Mouse (Mus musculus) forebrain, embryonic 15.5 days (tissue): ENCODE data around the gene Manba. TPM values are rescaled to one million over a fixed set of nuclear protein-coding genes. Genes with fewer than 3 reads are reported as not detected.

Experiments
- ATAC-seq: fragments of 200-750 bp; cut with Nextera tagmentation; replicated peaks from 2 replicates; pipeline ENCODE4 v1.8.0; 2017; ENCODE audit warnings: mild to moderate bottlenecking, moderate TSS enrichment, moderate library complexity
- H3K27ac ChIP-seq: fragments of 300-500 bp; sonication (generic); replicated peaks from 2 replicates; pipeline ENCODE4 v1.5.1; 2015; ENCODE audit warnings: mild to moderate bottlenecking, inconsistent platforms
- H3K27me3 ChIP-seq: fragments of 300-500 bp; sonication (generic); 2 replicates; pipeline ENCODE4 v1.6.1; 2015; ENCODE audit warnings: inconsistent platforms
- H3K36me3 ChIP-seq: fragments of 300-500 bp; sonication (generic); 2 replicates; pipeline ENCODE4 v1.6.1; 2015; ENCODE audit warnings: mild to moderate bottlenecking, inconsistent platforms
- H3K4me1 ChIP-seq: fragments of 300-500 bp; sonication (generic); 2 replicates; pipeline ENCODE4 v1.6.1; 2015; ENCODE audit warnings: inconsistent platforms
- H3K4me2 ChIP-seq: fragments of 300-500 bp; sonication (generic); replicated peaks from 2 replicates; pipeline ENCODE4 v1.6.1; 2015; ENCODE audit warnings: mild to moderate bottlenecking, inconsistent platforms
- H3K4me3 ChIP-seq: fragments of 300-500 bp; sonication (generic); 2 replicates; pipeline ENCODE4 v1.5.1; 2015; ENCODE audit warnings: mild to moderate bottlenecking, inconsistent platforms
- H3K9ac ChIP-seq: fragments of 300-500 bp; sonication (generic); replicated peaks from 2 replicates; pipeline ENCODE4 v1.6.1; 2015; ENCODE audit warnings: mild to moderate bottlenecking, inconsistent platforms
- H3K9me3 ChIP-seq: fragments of 300-500 bp; sonication (generic); 2 replicates; pipeline ENCODE4 v1.6.1; 2016; ENCODE audit warnings: inconsistent platforms
- WGBS: fragments of 180-500 bp; shearing (Covaris S2); methylation state at CpG from one replicate; pipeline ENCODE4 v1.1.7; 2015; ENCODE audit warnings: mixed read lengths; 5-methylcytosine and 5-hydroxymethylcytosine counted together
- polyA plus RNA-seq: library from polyadenylated mRNA; unstranded; fragments of >200 nt; fragmentation: Nextera tagmentation; extraction: Ambion mirVana; gene quantifications from 2 replicates; pipeline ENCODE4 v1.2.1, GENCODE M21; 2015

Gene Manba
- 3.3 and 3.9 TPM in 2 replicates for polyA plus RNA-seq

DNA sequence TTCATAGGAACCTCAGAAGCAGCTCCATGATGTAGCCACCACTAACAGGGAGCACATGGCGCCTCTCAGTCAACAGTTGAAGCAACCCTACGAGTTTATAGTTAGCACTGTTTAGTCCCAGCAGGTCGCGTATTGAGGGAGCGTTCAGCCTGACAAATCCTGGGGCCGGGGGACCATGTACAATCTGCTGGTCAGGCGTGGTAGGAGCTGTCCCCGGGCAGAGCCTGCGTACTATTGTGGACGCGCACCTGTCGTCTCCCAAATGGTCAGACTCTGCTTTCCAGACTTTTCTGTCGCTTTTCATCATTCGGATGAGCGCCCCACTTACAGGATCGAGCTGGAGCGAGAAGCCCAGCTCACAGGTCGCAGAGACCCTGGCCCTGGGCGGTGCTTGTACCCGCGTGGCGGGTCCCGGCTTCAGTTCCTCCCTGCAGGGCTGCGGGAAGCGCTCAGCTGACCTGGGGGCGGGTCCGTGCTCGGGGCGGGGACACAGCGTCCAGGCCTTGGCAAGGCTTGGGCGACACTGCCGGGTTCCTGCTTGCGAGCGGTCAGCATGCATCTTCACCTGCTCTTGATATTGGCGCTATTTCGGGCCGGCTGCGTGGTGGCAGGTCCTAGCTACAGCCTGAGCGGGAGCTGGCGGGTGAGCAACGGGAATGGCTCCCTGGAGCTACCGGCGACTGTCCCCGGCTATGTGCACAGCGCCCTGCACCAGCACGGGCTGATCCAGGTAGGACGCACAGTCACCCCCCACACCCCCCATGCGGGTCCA is at the start of gene Manba:
TSS of gene Manba (plus strand) at position 484 of the 772 bp plus-strand sequence.
- Histone ChIP-seq H3K27me3 (no peaks in the 10 kb centered on the region), H3K4me3 (peak within 1 kb of the TSS; percentile 73), H3K4me1 (peaks cover 10% of the 10 kb centered on the region), H3K36me3 (no peaks in the 10 kb centered on the region), H3K9ac (peak within 1 kb of the TSS; percentile 70), H3K27ac (no peak within 1 kb of the TSS), H3K4me2 (peak within 1 kb of the TSS; percentile 95), H3K9me3 (no peaks in the 10 kb centered on the region)
- ATAC-seq, result peak; percentile 94
- 2% methylated on average over 48 of the region's 48 CpGs for WGBS

DNA sequence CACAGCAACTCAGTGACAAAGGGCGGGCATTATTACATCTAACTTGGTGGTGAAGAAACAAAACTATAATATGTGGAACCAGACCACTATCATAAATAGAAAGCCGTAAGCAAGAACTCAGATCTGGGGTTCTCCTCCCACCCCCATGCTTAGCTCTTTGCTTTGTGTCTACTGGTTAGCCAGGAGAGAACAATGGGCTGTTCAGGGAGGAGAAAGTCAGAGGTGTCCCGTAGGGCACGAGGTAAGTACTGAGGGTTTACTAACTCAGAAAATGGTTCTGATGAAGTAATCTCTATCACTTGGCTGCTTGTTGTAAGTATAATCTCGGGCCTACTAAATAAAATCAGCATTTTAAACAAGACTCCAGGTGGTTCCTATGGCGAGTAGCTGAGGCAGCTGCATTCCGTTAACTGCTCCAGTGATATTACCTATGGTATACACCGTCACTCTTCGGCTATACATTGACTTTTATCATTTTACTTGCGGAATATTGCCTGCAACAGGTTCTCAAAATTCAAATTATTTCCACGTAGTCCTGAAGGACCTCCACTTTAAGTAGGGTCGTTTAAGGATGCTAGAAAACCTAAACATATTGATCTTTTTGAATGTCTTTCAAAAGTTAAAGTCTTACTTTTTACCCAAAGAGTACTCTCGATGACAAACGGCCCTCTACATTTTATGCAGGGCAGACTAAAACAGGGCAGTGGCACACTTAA is 48.4 kb upstream of the Manba start:
- no peak for ATAC-seq
- 36% methylated on average over 14 of the region's 14 CpGs for WGBS
- Histone ChIP-seq H3K4me1 (peaks cover 29% of the 10 kb centered on the region), H3K4me2 (peak overlapping the region; percentile 50), H3K36me3 (no peaks in the 10 kb centered on the region), H3K27ac (peak overlapping the region; percentile 100), H3K4me3 (peak overlapping the region; percentile 87), H3K9ac (peak overlapping the region; percentile 75), H3K9me3 (no peaks in the 10 kb centered on the region), H3K27me3 (no peaks in the 10 kb centered on the region)

DNA sequence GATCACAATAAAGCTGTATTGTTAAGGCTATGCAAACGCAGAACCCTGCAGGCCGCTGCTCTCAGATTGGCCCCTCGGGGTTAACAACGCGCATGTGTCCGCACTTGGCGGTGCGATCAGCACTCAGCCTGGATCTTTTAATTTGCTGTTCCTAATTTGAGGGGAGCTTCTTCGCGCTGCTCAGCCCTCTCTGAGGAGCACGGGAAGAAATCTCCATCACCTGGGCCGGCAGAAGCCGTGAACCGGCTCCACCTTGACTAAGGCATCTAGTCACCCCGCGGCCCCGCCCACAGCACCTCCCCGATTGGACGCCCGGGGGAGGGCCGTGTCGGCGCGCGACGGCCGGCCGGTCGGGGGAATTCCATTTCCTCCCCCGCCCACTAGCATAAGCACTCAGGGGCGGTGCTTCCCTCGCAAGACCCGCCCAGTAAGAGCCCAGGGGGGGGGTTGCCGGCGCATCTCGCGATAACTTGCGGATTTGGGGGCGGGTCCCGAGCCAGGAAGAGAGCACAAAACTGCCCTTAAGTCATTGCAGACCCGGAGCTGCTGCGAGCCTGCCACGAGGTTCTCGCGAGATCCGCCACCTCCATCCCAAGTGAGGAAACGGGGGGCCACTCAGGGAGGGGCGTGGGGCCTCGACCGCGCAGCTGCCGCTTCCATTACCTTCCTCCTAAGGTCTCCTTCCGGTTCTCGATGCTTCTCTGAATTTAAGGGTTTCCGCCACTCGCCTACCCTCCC is 47.5 kb upstream of the Manba start, which contains the start of gene Ube2d3:
TSS of gene Ube2d3 (plus strand) at position 392 of the 738 bp plus-strand sequence.
- under 1% methylated on average over 55 of the region's 56 CpGs for WGBS
- peak within 1 kb of the TSS; percentile 87 for H3K4me3 ChIP-seq
- H3K9ac ChIP-seq, result peak within 1 kb of the TSS; percentile 95
- no peaks in the 10 kb centered on the region for H3K36me3 ChIP-seq
- ATAC-seq, result peak; percentile 96
- peak within 1 kb of the TSS; percentile 100 for H3K27ac ChIP-seq
- no peaks in the 10 kb centered on the region for H3K9me3 ChIP-seq
- H3K4me2 ChIP-seq, result peak within 1 kb of the TSS; percentile 89
- no peaks in the 10 kb centered on the region for H3K27me3 ChIP-seq
- peaks cover 34% of the 10 kb centered on the region for H3K4me1 ChIP-seq

DNA sequence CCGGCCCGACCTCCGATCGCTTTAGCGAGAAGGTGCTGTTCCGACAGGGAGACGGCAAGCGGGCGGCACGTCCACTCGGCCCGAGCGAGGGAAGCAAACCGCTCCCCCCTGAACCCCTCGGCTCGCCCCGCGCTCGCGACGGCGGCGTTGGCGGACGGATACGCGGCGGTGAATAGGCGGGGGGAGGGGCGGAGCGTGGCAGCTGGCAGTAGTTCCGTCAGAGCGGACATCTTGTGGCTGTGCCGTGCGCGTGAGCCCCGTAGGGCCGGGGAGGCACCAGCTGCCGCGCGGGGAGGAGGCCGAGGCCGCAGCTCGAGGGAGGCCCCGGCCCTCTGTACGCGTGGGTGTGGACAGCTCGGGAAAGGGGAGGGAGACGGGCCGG is 46.9 kb upstream of the Manba start:
- peak overlapping the region; percentile 100 for H3K27ac ChIP-seq
- peak overlapping the region; percentile 87 for H3K4me3 ChIP-seq
- H3K27me3 ChIP-seq, result no peaks in the 10 kb centered on the region
- ATAC-seq, result peak; percentile 83
- peaks cover 40% of the 10 kb centered on the region for H3K4me1 ChIP-seq
- H3K9me3 ChIP-seq, result no peaks in the 10 kb centered on the region
- H3K4me2 ChIP-seq, result peak overlapping the region; percentile 89; the same call in 1 of the 2 replicates
- peak overlapping the region; percentile 95 for H3K9ac ChIP-seq
- H3K36me3 ChIP-seq, result no peaks in the 10 kb centered on the region
- WGBS, result 1% methylated on average over 46 of the region's 50 CpGs

DNA sequence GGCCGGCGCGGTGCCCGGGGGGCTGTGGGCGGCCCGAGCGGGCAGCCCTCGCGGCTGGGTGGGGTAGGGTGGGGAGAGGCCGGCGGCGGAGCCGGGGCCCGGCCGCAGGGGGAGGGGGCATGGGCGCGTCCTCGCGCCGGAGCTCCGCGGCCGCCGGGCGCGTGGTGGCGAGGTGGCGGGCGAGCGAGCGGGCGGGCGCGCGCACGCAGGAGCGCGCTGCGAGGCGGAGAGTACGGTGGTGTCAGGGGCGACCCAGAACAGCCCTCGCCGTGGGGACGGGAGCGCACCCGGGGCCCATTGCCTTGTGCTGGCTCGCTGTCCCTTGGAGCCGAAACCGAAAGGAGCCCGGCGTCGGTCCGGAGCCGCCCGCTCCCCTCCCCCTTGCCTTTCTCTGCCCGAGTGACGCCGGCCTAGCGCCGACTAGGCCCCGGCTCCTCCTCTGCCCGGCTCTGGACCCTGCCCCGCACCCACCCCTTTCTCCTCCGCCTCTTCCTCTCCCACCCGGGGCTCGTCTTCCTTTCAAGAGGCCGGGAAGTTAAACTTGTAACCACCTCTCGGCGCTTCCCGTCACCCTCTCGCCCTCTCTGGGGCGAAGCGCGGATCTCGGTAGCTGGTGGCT is 46.4 kb upstream of the Manba start:
- WGBS, result 0% methylated on average over 59 of the region's 76 CpGs
- Histone ChIP-seq H3K4me2 (peak overlapping the region; percentile 89), H3K36me3 (peaks cover 2% of the 10 kb centered on the region; the same call in 1 of the 2 replicates), H3K9me3 (no peaks in the 10 kb centered on the region), H3K27me3 (no peaks in the 10 kb centered on the region), H3K4me1 (peaks cover 44% of the 10 kb centered on the region), H3K4me3 (peak overlapping the region; percentile 87), H3K9ac (peak overlapping the region; percentile 95), H3K27ac (peak overlapping the region; percentile 100)
- ATAC-seq, result peak; percentile 62

DNA sequence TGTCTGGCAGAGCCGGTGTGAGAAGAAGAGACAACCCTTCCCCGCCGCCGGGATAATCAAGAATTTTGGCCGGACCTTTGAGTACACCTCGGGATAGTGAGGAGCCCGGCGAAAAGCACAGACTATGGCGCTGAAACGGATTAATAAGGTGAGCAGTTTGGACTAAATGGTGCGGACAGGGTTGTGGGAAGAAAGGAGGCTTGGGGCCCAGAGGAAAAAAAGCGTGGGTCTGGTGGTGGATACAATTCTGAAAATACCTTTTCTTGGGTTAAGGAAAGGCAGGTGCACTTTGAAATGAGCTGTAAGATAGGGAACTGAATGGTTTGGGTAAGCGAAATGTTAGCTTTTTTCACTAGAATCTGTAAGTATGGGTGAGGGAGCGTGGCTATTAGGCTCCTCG is 45.8 kb upstream of the Manba start:
- Histone ChIP-seq H3K9me3 (no peaks in the 10 kb centered on the region), H3K4me1 (peaks cover 44% of the 10 kb centered on the region), H3K4me2 (peak overlapping the region; percentile 89), H3K36me3 (peaks cover 2% of the 10 kb centered on the region; the same call in 1 of the 2 replicates), H3K4me3 (peak overlapping the region; percentile 87), H3K27me3 (no peaks in the 10 kb centered on the region), H3K9ac (peak overlapping the region; percentile 95), H3K27ac (peak overlapping the region; percentile 100)
- no peak for ATAC-seq
- 4% methylated on average over 15 of the region's 15 CpGs for WGBS

DNA sequence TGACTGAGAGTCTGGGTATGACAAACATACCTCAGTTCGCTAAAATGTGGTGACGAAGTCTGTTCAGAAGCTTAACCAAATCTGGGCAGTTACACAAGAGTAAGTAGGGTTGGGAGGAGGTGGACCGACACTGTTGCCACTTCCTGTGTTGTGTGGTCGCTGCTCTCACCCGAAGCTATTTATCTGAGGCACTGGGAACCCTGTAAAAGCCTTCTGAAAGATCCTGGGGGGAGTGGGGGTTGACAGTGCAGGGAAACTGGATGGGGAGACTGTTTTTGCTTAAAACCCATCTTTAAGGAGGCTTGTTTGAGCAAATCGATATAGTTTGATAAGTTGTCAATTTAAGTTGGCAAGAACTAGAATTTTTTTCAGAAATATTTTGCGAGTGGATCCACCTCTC is 45.2 kb upstream of the Manba start:
- Histone ChIP-seq H3K4me1 (peaks cover 48% of the 10 kb centered on the region), H3K4me2 (peak overlapping the region; percentile 89), H3K9me3 (no peaks in the 10 kb centered on the region), H3K27me3 (no peaks in the 10 kb centered on the region), H3K4me3 (peak overlapping the region; percentile 87), H3K27ac (peak overlapping the region; percentile 100; the same call in 1 of the 2 replicates), H3K9ac (peak overlapping the region; percentile 95), H3K36me3 (peaks cover 2% of the 10 kb centered on the region; the same call in 1 of the 2 replicates)
- WGBS, result 20% methylated on average over 7 of the region's 7 CpGs
- no peak for ATAC-seq

DNA sequence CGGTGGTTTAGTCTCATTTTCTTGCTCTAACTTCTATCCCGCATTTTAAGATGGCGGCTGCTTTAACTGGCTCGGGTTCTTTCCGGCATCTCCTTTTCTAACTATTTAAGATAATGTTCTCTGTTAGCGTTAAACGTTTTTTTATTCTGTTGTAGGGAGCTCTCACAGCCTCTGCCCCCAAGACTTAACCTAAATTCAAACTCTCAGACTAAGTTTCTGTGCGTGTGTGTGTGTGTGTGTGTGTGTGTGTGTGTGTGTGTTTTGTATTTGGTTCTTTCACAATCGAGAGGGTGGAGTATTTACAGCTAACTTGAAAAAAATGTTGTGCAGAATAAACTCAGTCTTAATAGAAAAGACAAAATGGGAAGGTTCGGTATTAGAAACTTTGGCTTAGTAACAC is 44.8 kb upstream of the Manba start:
- H3K4me2 ChIP-seq, result peak overlapping the region; percentile 89
- 35% methylated on average over 10 of the region's 10 CpGs for WGBS
- no peak for ATAC-seq

DNA sequence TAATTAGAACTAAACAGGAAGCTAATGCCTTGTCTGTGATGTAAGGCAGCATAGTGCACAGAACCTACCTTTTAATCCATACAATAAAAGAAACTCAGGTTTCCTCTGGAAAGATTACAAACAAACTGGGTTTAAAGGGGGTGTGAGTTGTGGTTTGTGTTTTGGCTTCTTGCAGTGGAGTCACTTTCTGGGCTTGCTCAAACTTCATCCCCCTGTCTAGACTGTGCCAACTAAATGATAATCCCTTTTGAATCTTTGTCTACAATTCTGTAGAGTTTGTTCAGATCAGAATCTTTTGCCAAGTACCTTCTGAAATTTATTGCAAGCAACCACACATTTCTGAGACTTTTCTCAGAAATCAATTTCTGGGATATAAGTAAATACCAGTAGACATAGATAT is 40.5 kb upstream of the Manba start:
- H3K27ac ChIP-seq, result no peak overlapping the region
- H3K27me3 ChIP-seq, result no peaks in the 10 kb centered on the region
- peaks cover 38% of the 10 kb centered on the region for H3K4me1 ChIP-seq
- H3K4me3 ChIP-seq, result no peak overlapping the region
- H3K4me2 ChIP-seq, result no peak overlapping the region
- no peak overlapping the region for H3K9ac ChIP-seq
- peaks cover 2% of the 10 kb centered on the region; the same call in 1 of the 2 replicates for H3K36me3 ChIP-seq
- ATAC-seq, result no peak
- H3K9me3 ChIP-seq, result no peaks in the 10 kb centered on the region

More for the DNA sequence above, 44.8 kb upstream of the Manba start:
- Histone ChIP-seq H3K4me3 (peak overlapping the region; percentile 87), H3K27ac (no peak overlapping the region), H3K9me3 (no peaks in the 10 kb centered on the region), H3K36me3 (peaks cover 2% of the 10 kb centered on the region; the same call in 1 of the 2 replicates), H3K4me1 (peaks cover 48% of the 10 kb centered on the region), H3K9ac (peak overlapping the region; percentile 95; the same call in 1 of the 2 replicates), H3K27me3 (no peaks in the 10 kb centered on the region)

DNA sequence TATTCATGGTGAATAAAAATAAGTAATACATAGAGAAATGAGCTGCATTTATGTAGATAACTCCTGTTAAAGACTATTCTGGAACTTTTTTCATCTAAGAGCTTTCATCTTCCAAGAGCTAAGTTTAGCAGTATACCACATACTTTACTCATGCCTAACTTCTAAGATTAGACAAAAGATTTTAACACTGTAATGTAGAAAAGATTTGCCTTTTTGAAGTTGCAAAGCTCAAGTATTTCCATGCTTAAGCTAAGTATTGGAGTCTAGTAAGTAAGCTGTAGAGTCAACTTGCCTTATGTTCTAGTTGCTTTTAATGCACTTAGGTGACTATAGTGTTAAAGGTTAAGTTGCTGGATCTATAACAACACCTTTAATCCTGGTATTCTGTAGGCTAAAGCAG is 26.4 kb upstream of the Manba start:
- Histone ChIP-seq H3K27ac (no peak overlapping the region), H3K4me2 (no peak overlapping the region), H3K9ac (no peak overlapping the region), H3K36me3 (peaks cover 41% of the 10 kb centered on the region), H3K4me3 (no peak overlapping the region), H3K27me3 (no peaks in the 10 kb centered on the region), H3K4me1 (no peaks in the 10 kb centered on the region), H3K9me3 (no peaks in the 10 kb centered on the region)
- no peak for ATAC-seq

DNA sequence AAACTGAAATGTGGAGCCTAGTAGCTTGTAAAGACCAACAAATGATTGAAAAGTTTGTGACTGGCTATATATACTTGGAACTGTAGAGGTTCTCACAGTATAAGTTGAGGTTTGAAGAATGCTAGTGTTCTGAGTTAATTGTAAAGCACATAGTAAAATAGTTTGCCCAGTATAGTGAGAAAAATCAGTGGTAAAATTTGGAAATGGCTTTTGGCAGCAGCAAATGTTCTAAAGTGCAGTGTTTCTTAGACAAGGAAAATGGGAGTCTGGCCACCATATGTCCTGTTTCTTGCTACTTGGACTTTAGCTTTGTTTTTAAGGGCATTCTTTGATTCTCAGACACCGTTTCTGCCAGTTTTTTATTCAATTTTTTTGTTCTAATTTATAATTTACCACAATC is 17.0 kb upstream of the Manba start:
- no peak overlapping the region for H3K9ac ChIP-seq
- no peak overlapping the region for H3K4me3 ChIP-seq
- no peak overlapping the region for H3K27ac ChIP-seq
- H3K36me3 ChIP-seq, result peaks cover 19% of the 10 kb centered on the region; the same call in 1 of the 2 replicates
- WGBS, result 81% methylated on average over 1 of the region's 1 CpGs
- H3K27me3 ChIP-seq, result no peaks in the 10 kb centered on the region
- no peak overlapping the region for H3K4me2 ChIP-seq
- peaks cover 8% of the 10 kb centered on the region for H3K4me1 ChIP-seq
- ATAC-seq, result no peak
- no peaks in the 10 kb centered on the region for H3K9me3 ChIP-seq
